In the genomic region with DNA sequence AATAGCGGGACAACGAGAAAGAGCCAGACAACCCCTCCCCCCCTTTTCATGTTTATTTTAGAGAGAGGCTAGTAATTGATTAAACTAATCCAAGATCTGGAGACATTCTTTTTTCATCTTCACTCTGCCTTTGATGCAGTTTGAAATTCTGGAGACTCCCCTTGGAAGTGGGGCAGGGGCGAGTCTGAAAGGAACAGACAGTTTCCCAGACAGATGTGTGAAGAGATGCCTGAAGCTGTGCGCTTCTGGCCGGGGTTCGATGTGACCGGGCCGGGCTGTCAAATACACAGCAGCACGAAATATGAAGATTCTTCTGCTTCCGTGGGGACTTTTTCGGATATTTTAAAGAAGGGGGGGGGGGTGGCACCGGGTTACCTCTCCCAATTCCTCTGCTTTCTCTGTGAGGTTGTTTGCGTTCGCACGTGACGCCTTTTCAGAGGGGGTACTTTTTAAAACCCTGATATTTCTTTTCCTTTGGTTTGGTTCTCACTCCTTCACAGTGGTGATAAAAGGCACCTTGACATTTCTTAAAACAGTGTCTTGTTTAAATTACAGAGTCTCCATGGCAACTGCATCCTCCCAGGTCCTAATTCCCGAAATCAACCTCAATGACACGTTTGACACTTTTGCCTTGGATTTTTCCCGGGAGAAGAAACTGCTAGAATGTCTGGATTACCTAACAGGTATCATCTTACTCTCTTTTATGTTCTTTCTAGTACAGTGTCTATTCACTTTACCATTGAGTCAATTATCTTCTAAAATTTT, we compare ENCODE assay signal across 8 mouse cellular contexts. TPM values are rescaled to one million over a fixed set of nuclear protein-coding genes. Genes with fewer than 3 reads are reported as not detected.
DNase-seq lines count a peak whose midpoint lies in the region; TF ChIP-seq lines count a peak whose summit lies in the region.
"Not testable (repeated sequence)": the region's sequence is repeated elsewhere in the genome, so short reads cannot be mapped to it uniquely, and the experiment has no call there.

No protein-coding gene starts in this region.

- H3K4me3 ChIP-seq in kidney, adult 2 months (ENCODE audit: insufficient read depth, low read depth, low read length), result not testable (repeated sequence)

- not testable (repeated sequence) for H3K4me1 ChIP-seq in kidney, adult 2 months (ENCODE audit: control insufficient read depth, insufficient read depth, low read length)

- not testable (repeated sequence) for H3K27ac ChIP-seq in kidney, adult 2 months (ENCODE audit: insufficient read depth, low read depth, low read length)

- not testable (repeated sequence) for TF ChIP-seq CTCF in kidney, adult 2 months (conservative IDR thresholded peaks at IDR 0.05; ENCODE audit: insufficient read depth, insufficient read length, low read depth, low read length)

- TF ChIP-seq POLR2A in kidney, adult 2 months (IDR thresholded peaks at IDR 0.05; ENCODE audit: low read depth, low read length), result not testable (repeated sequence)

- H3K36me3 ChIP-seq in kidney, adult 2 months (ENCODE audit: control insufficient read depth, insufficient read depth, low read length), result peaks cover 11% of the 10 kb centered on the region; the same call in 1 of the 2 replicates

- WGBS in kidney, adult 2 months, result 84% methylated on average over 19 of the region's 19 CpGs

- peak; percentile 16 for DNase-seq in CD4-positive helper T cell, adult 2 months (ENCODE audit: low read depth, low spot score)
- peak; percentile 91 for DNase-seq in brain, adult 2 months (ENCODE audit: low read depth, low spot score)
- peak; percentile 13 for DNase-seq in embryo, embryonic 11.5 days (ENCODE audit: low read depth, low spot score)
- DNase-seq in heart, adult 9 months (ENCODE audit: low spot score in 2 of 2), result peak; percentile 2 to 44
- DNase-seq in kidney, adult 2 months, result peak; percentile 24
- DNase-seq in left cerebral cortex, adult 9 months (ENCODE audit: low spot score in 2 of 2), result peak; percentile 4 to 85
- peak; percentile 35 for DNase-seq in mesoderm, embryonic 11.5 days (ENCODE audit: low read depth, low spot score)
- peak; percentile 43 to 63 for DNase-seq in spleen, postnatal 4 days (ENCODE audit: low spot score in 2 of 2)

- H3K27me3 ChIP-seq in kidney, adult 2 months (replicated peaks; ENCODE audit: control insufficient read depth, insufficient read depth, low read length), result not testable (repeated sequence)

RNA-seq across cellular contexts. Expression of gene Gm21887, which starts 25.9 kb away (rescaled TPM):
- polyA plus RNA-seq in kidney, adult 2 months (2012; rRNA removed), result 108 and 184 TPM in 2 replicates

Comparison
In these comparisons a context has a peak if more than half of its experiments do, and no peak if none do; other contexts are left out.
1. DNase-seq: peak in every context shown above with its lines; median percentile 91 in brain, adult 2 months; 53 in spleen, postnatal 4 days; 44 in left cerebral cortex, adult 9 months; 35 in mesoderm, embryonic 11.5 days; 24 in kidney, adult 2 months; 23 in heart, adult 9 months; 16 in CD4-positive helper T cell, adult 2 months; 13 in embryo, embryonic 11.5 days.